Mouse (Mus musculus): ENCODE data around the gene Tasp1. TPM values are rescaled to one million over a fixed set of nuclear protein-coding genes. Genes with fewer than 3 reads are reported as not detected.
"Not testable (repeated sequence)": the region's sequence is repeated elsewhere in the genome, so short reads cannot be mapped to it uniquely, and the experiment has no call there.

Gene Tasp1
- polyA plus RNA-seq, 1 experiment from 2014 or later: 20.8 TPM

DNA sequence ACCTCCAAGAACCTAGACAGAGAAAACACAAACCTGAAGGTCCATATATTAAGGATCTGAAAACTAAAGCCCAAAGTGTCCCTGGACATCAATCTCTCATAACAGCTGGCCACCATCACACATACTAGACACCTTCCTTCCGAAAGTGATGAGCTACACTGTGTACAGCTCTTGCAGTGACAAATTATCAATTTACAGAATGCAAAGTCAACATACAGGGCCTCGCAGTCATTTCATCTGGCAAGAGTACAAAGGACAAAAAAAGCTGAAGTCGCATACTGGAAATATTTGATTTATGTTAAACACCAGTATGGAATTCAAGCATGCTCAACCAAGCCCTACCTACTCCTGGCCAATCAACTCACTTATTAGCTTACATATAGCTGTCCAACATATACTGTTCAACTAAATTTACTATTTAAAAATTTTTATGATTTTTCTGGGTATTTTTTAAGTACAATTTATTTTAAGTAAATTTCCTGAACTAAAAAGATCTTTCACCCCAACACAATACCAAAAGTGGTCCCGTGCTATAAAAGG lies 132.5 kb downstream of the Tasp1 start:
- no peaks in the 10 kb centered on the region for H3K9me3 ChIP-seq (replicated peaks)
- no peak overlapping the region for H3K27ac ChIP-seq
- no peak for ATAC-seq

DNA sequence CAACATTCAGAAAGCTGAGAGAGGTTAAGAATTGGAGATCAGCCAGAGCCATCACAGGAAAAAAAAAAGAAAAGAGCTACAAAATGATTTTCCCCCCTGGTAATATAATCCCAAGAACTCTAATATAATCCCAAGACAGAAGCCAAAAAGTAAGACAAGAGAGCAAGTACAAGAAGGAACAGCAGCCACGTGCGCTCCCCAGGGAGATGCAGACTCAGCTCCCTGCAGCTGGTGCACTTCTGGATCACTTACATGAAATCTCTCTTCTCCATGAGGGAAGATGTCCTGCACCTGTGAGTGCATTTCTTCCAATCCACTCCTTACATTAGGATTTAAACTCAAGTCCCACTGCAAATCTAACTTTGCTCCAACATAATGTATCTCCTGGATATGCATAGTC lies 134.4 kb downstream of the Tasp1 start:
- H3K9me3 ChIP-seq (replicated peaks): no peaks in the 10 kb centered on the region
- no peak for ATAC-seq
- H3K27me3 ChIP-seq (replicated peaks): no peaks in the 10 kb centered on the region
- H3K36me3 ChIP-seq: no peaks in the 10 kb centered on the region
- 83% methylated on average over 2 of the region's 2 CpGs for WGBS (ENCODE audit: insufficient replicate concordance)
- no peak overlapping the region for H3K9ac ChIP-seq
- H3K27ac ChIP-seq: no peak overlapping the region
- no peak overlapping the region for H3K4me3 ChIP-seq
- H3K4me2 ChIP-seq: no peak overlapping the region
- no peaks in the 10 kb centered on the region for H3K4me1 ChIP-seq

More for the DNA sequence above, 132.5 kb downstream of the Tasp1 start:
- Histone ChIP-seq H3K9ac (no peak overlapping the region), H3K4me2 (no peak overlapping the region), H3K4me1 (no peaks in the 10 kb centered on the region), H3K27me3 (replicated peaks) (no peaks in the 10 kb centered on the region), H3K36me3 (no peaks in the 10 kb centered on the region), H3K4me3 (no peak overlapping the region)
- 73% methylated on average over 4 of the region's 4 CpGs for WGBS (ENCODE audit: insufficient replicate concordance)

DNA sequence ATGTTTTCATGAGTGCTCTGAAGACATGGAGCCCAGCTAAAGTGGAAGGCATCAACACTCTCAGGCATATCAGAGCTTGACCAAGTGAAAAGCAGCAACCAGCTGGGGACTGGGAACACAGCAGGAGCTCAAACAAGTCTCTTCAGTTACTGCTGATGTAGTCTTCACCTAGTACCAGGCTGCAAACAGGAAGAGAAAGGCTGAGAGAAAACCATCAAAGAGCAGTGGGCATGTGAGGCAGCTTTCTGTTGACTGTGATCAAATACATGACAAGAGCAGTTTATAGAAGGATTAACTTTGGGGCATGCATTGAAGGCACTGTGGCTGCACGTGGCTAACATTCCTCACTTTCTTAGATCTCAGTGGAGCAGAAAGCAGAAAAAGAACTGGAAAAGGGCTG lies 141.7 kb downstream of the Tasp1 start:
- Histone ChIP-seq H3K9me3 (replicated peaks) (no peaks in the 10 kb centered on the region), H3K4me3 (no peak overlapping the region), H3K4me2 (no peak overlapping the region), H3K9ac (no peak overlapping the region), H3K36me3 (peaks cover 3% of the 10 kb centered on the region; the same call in 1 of the 2 replicates), H3K27me3 (replicated peaks) (no peaks in the 10 kb centered on the region), H3K27ac (no peak overlapping the region), H3K4me1 (no peaks in the 10 kb centered on the region)
- no peak for ATAC-seq
- 29% methylated on average over 1 of the region's 1 CpGs for WGBS (ENCODE audit: insufficient replicate concordance)

DNA sequence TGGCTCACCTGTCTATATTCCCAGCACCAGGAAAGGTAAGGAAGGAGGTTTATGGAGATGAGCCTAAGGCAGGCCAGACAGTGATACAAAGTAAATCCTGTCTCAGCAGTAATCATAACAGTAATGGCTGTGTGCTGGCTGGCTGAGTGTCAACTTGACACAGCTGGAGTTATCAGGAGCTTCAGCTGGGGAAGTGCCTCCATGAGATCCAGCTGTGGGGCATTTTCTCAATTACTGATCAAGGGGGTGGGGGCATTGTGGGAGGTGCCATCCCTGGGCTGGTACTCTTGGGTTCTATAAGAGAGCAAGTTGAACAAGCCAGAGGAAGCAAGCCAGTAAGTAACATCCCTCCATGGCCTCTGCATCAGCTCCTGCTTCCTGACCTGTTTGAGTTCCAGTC lies 145.2 kb downstream of the Tasp1 start:
- H3K4me2 ChIP-seq; ATAC-seq; H3K4me3 ChIP-seq; H3K27ac ChIP-seq; H3K4me1 ChIP-seq; H3K9ac ChIP-seq; H3K27me3 ChIP-seq (replicated peaks); H3K36me3 ChIP-seq; H3K9me3 ChIP-seq (replicated peaks): not testable (repeated sequence)

DNA sequence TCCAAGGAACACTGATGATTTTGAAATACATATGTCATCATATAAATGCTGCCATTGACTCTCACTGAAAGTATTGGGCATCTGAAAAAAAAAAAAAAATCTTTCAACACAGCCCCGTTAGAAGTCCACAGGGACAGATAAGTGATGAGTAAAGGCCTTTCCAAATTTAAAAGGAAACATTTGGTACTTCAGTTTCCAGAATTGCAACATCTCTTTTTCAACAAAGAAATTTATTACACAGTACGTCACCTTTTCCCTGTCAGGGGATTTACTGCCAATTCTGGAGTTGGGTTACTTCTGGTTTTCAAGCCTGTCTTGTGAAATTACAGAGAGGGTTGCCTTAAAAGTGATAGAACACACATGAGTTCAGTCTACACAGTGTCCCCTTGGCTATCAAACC lies 146.8 kb downstream of the Tasp1 start:
- Histone ChIP-seq H3K4me1 (no peaks in the 10 kb centered on the region), H3K36me3 (peaks cover under 1% of the 10 kb centered on the region; the same call in 1 of the 2 replicates), H3K27ac (no peak overlapping the region), H3K27me3 (replicated peaks) (no peaks in the 10 kb centered on the region), H3K9me3 (replicated peaks) (no peaks in the 10 kb centered on the region), H3K4me2 (no peak overlapping the region), H3K4me3 (no peak overlapping the region), H3K9ac (no peak overlapping the region)
- 68% methylated on average over 2 of the region's 2 CpGs for WGBS (ENCODE audit: insufficient replicate concordance)
- ATAC-seq: no peak

DNA sequence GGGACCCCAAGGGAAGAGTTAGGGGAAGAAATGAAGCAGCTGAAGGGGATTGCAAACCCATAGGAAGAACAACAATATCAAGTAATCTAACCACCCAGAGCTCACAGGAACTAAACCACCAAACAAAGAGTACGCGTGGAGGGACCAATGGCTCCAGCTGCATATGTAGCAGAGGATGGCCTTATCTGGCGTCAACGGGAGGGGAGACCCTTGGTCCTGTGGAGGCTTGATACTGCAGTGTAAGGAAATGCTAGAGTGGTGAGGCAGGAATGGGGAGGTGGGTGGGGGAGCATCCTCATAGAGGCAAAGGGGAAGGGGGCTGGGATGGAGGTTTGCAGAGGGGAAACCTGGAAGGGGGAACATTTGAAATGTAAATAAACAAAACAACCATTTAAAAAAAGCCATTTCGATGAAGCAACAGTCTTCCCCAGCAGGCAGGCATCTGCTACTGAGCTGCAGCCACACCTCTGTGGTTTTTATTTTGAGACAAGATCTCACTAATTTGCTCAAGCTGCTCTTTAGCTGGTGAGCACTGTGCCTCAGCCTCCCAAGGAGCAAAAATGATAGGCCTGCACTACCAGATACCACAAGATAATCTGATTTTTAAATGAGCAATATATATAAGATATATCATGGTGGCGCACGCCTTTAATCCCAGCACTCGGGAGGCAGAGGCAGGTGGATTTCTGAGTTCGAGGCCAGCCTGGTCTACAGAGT lies 160.0 kb downstream of the Tasp1 start:
- ATAC-seq: peak; percentile 77
- H3K9ac ChIP-seq: no peak overlapping the region
- no peaks in the 10 kb centered on the region for H3K9me3 ChIP-seq (replicated peaks)
- no peak overlapping the region for H3K4me3 ChIP-seq
- H3K4me2 ChIP-seq: no peak overlapping the region
- H3K36me3 ChIP-seq: 0 out of 2 replicates have a peak, but pooled peaks cover 10% of the 10 kb centered on the region
- 55% methylated on average over 9 of the region's 9 CpGs for WGBS (ENCODE audit: insufficient replicate concordance)
- H3K27ac ChIP-seq: no peak overlapping the region
- peaks cover 5% of the 10 kb centered on the region for H3K4me1 ChIP-seq
- H3K27me3 ChIP-seq (replicated peaks): no peaks in the 10 kb centered on the region

DNA sequence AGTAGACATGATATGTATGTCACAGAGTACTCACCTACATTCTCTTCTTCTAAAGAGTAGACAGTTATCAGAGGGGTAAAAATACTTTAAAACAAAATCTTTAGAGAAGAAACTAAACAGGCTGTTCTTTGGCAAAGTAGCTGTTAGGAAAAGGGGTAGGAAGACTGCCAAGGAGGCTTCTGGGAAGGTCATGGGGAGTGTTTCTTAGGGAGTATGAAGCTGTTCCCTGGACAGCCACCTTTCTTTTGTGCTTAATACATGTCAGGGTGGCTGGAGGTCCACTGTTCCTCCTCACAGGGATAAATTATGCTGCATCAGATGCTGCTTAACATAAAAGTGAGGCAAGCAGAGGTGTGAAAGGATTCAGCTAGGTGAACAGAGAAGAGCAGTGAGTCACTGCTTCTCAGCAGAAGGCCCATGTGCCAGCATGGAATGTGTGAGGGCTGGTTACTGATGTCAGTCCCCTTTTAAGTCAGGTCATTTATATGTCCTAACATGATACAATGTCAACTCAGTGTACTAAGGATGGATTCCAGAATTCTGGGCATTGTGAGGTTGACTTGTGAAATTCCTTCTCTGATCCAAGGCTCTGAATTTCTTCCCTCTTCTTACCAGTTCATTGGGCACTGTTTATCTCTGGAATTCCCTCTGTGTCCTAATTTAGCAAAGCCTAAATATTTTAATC lies 175.1 kb downstream of the Tasp1 start:
- no peaks in the 10 kb centered on the region for H3K36me3 ChIP-seq
- H3K4me1 ChIP-seq: no peaks in the 10 kb centered on the region

GRCm38 (mm10) chr2:139884264-139884637 lies 182.4 kb downstream of the Tasp1 start:
- Histone ChIP-seq H3K27me3 (replicated peaks) (no peaks in the 10 kb centered on the region), H3K27ac (no peak overlapping the region), H3K36me3 (0 out of 2 replicates have a peak, but pooled peaks cover 6% of the 10 kb centered on the region), H3K4me2 (no peak overlapping the region), H3K9ac (no peak overlapping the region), H3K4me1 (no peaks in the 10 kb centered on the region), H3K4me3 (no peak overlapping the region), H3K9me3 (replicated peaks) (no peaks in the 10 kb centered on the region)
- ATAC-seq: no peak
- WGBS (ENCODE audit: insufficient replicate concordance): 73% methylated on average over 4 of the region's 4 CpGs

More for the DNA sequence above, 175.1 kb downstream of the Tasp1 start:
- Histone ChIP-seq H3K4me3 (no peak overlapping the region), H3K27me3 (replicated peaks) (no peaks in the 10 kb centered on the region), H3K27ac (no peak overlapping the region), H3K9me3 (replicated peaks) (no peaks in the 10 kb centered on the region), H3K9ac (no peak overlapping the region), H3K4me2 (no peak overlapping the region)
- no peak for ATAC-seq

GRCm38 (mm10) chr2:139883581-139884263 lies 182.9 kb downstream of the Tasp1 start:
- no peaks in the 10 kb centered on the region for H3K4me1 ChIP-seq
- no peak for ATAC-seq
- WGBS (ENCODE audit: insufficient replicate concordance): 85% methylated on average over 7 of the region's 7 CpGs
- no peaks in the 10 kb centered on the region for H3K9me3 ChIP-seq (replicated peaks)
- no peak overlapping the region for H3K9ac ChIP-seq
- H3K4me3 ChIP-seq: no peak overlapping the region
- no peak overlapping the region for H3K27ac ChIP-seq
- 0 out of 2 replicates have a peak, but pooled peaks cover 6% of the 10 kb centered on the region for H3K36me3 ChIP-seq
- no peaks in the 10 kb centered on the region for H3K27me3 ChIP-seq (replicated peaks)
- H3K4me2 ChIP-seq: no peak overlapping the region

DNA sequence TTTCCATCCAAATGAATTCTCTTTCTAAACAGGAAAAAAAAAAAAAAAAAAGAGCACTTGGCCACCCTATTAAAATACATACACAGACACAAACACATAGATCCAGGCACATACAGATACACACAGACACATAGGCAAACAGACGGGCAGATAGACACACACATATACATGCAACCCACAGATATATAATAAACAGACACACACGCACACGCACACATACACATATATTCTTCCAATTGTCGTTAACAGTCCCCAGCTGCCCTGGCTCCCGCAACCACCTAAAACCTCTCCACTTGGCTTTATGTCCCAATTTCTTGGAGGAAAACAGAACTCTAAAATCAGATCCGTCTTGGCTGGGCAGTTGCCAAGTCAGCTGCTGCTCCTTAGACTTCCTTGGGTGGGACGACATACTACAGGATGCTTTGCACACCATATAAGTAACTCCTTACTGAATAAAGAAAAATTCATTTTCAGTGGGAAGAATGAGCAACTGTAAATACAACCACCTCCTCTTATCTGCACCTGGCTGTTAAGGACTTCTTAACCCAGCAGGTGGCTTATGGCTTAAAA lies 188.5 kb downstream of the Tasp1 start:
- 80% methylated on average over 7 of the region's 7 CpGs for WGBS (ENCODE audit: insufficient replicate concordance)
- no peak for ATAC-seq
- H3K4me2 ChIP-seq: no peak overlapping the region

GRCm38 (mm10) chr2:139875876-139876275 lies 190.7 kb downstream of the Tasp1 start:
- WGBS (ENCODE audit: insufficient replicate concordance): 74% methylated on average over 3 of the region's 3 CpGs
- Histone ChIP-seq H3K9me3 (replicated peaks) (no peaks in the 10 kb centered on the region), H3K4me2 (no peak overlapping the region), H3K4me1 (no peaks in the 10 kb centered on the region), H3K4me3 (no peak overlapping the region), H3K27me3 (replicated peaks) (no peaks in the 10 kb centered on the region), H3K36me3 (0 out of 2 replicates have a peak, but pooled peaks cover 1% of the 10 kb centered on the region), H3K27ac (no peak overlapping the region), H3K9ac (no peak overlapping the region)
- no peak for ATAC-seq

More for the DNA sequence above, 188.5 kb downstream of the Tasp1 start:
- Histone ChIP-seq H3K27ac (no peak overlapping the region), H3K36me3 (0 out of 2 replicates have a peak, but pooled peaks cover 6% of the 10 kb centered on the region), H3K9me3 (replicated peaks) (no peaks in the 10 kb centered on the region), H3K9ac (no peak overlapping the region), H3K4me3 (no peak overlapping the region), H3K27me3 (replicated peaks) (no peaks in the 10 kb centered on the region), H3K4me1 (no peaks in the 10 kb centered on the region)

DNA sequence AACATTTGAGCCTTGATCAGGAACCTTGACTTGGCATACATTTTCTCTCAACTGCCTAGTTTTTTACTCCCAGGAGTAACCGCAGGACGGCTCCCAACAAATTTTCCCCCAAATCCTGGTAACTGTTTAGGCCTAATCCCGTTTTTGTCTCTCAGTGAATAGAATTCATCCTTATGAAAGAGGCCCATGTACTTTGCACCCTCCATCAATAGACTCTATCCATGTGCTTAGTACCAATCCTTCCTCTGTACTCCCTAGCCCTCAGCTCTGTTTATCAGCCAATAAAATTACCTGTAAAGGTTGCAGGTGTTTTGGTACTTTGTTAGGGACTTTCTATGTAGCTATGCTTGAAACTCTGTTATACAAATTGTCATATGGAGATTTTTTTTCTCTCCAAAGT lies 192.4 kb downstream of the Tasp1 start:
- Histone ChIP-seq H3K4me1 (no peaks in the 10 kb centered on the region), H3K27ac (no peak overlapping the region), H3K9me3 (replicated peaks) (no peaks in the 10 kb centered on the region), H3K36me3 (no peaks in the 10 kb centered on the region), H3K9ac (no peak overlapping the region), H3K27me3 (replicated peaks) (no peaks in the 10 kb centered on the region), H3K4me3 (no peak overlapping the region), H3K4me2 (no peak overlapping the region)
- WGBS (ENCODE audit: insufficient replicate concordance): 78% methylated on average over 3 of the region's 3 CpGs
- ATAC-seq: no peak

Measured in liver, embryonic 12.5 days (tissue).